Mouse (Mus musculus): ENCODE measurements around the gene Pou2f1.
A peak's percentile ranks its signal among the peaks of the same experiment; 100 is the strongest.
"Not testable (repeated sequence)": the region's sequence is repeated elsewhere in the genome, so short reads cannot be mapped to it uniquely, and the experiment has no call there.

The Pou2f1 gene

DNA sequence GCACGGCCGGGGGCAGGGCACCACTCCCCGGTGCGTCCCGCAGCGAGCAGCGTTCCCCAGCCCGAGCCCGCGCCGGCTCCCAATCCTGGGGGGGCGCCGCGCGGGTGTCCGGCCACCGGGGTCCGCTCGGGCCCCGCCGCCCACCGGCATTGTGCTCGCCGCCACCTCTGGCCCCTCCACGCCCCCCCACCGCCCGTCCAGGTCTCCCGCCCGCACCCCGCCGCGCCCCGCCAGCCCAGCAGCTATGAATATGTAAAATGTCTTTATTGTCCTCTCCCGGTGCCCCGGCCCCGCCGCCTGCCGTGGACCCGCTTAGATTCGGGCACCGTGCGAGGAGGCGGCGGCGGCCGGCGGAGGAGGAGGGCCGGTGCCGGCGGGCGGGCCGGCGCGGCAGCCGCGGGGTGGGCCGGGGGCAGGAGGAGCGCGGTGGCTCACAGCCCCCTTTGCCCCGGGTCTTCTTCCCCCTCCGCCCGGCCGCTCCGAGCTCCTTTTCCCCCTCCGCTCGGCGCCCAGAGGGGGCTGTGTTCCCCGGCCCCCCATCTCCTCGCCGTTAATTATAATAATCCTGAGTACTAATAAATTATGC, 481 bp downstream of the Pou2f1 start:
- no peak for DNase-seq

- peak; percentile 48 for DNase-seq
Observed at GRCm38 (mm10) chr1:166001121-166001903, 1.2 kb downstream of the Pou2f1 start.

- DNase-seq = no peak
Observed at GRCm38 (mm10) chr1:166000601-166001120, 1.8 kb downstream of the Pou2f1 start.

GRCm38 (mm10) chr1:165999709-166000108, 2.8 kb downstream of the Pou2f1 start:
- DNase-seq = no peak

GRCm38 (mm10) chr1:165995661-165996055, 6.8 kb downstream of the Pou2f1 start:
- DNase-seq = no peak

DNA sequence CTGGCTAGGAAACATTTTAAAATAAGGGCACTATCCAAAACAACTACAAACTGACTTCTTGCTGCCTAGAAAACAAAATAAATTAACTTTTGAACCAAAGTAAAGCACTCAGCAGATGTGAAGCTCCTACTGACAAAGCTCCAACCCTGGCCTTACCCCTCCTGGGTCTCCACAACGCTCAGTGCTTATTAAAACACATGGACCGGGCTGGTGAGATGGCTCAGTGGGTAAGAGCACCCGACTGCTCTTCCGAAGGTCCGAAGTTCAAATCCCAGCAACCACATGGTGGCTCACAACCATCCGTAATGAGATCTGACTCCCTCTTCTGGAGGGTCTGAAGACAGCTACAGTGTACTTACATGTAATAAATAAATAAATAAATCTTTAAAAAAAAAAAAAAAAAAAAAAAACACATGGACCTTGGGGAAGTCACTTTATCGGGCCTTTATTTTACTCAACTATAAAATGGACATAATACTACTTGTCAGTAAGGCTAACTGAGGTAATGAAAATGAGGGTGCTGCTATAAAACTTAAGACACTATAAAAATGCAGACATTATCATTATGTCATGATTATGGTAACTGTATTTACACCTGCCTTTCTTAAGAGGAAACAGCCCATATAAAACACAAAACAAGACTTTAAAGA, 7.3 kb downstream of the Pou2f1 start:
- not testable (repeated sequence) for DNase-seq

DNA sequence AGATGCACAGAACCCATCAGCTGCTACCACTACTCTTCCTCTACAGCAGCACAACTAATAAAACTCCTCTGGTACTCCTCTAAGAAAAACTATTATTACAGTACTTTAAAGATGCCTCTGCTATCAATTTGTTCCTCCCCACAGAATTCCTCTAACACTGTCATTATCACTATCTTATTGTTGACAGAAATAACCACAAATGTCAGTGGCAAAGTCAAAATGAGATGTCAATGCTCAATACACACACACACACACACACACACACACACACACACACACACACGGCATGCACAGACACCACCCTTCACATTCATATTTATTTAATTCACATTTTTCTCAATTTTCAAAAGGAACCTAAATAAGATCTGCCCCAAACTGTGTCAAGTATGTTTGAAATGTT, 8.2 kb downstream of the Pou2f1 start:
- no peak for DNase-seq

GRCm38 (mm10) chr1:165993270-165994156, 9.0 kb downstream of the Pou2f1 start:
- DNase-seq = no peak

DNA sequence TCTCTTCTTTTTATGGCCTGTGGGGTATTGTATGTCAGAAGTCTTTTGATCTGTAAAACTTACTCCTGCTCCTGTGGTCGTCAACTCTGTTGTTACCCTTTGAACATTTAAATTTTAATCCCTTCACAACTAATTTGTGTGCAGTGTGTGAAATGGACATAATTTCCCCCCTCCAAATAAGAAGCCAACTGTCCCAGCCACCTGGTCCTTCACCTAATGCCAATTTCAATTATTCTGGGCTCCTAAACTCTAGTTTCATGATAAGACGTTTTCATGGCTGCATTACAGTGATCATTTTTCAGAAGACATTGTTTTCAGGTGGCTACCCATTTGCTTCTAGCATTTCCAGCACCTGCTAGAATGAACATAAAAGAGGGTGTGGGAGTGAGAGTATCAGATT, 13.9 kb downstream of the Pou2f1 start:
- DNase-seq = no peak

DNA sequence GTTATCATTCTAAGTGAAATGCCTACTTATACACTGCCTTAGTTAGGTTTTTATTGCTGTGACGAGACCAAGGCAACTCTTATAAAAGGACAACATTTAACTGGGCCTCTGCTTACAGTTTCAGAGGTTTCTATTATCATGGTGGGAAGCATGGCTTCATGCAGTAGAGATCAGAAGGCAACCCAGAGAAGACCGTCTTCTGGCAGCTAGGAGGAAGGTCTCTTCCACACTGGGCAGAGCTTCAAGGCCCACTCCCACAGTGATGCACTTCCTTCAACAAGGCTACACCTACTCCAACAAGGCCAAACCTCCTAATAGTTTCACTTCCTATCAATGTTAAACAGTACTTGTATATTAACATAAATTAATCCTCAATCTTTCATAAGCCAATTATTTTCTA, 14.4 kb downstream of the Pou2f1 start:
- no peak for DNase-seq

DNA sequence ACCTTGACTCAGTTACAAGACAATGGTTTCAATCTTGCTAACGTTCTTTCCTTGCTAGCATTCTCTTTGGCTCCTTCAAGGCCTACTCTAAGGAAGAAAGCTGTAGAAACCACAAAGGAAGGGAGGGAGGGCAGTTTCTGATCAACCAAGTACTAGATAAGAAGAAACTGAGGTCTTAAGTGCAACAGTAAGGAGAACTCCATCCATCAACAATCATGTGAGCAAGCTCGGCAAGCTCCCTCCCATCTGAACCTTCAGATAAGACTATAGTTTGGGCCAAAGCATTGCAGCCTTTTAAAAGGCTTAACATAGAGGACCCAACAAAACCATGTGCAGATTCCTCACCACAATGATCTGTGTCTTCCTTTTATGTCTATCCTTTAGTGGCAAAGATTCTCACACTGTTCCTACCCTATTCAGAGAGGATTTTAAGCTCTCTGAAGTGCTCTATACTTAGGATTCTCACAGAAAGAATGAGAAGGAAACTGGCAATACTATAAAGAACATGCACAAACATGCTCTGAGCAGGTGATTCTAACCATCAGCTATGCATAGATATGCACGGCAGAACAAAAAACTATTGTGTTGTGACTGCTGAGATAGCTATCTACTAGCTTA, 16.6 kb downstream of the Pou2f1 start:
- no peak for DNase-seq

DNA sequence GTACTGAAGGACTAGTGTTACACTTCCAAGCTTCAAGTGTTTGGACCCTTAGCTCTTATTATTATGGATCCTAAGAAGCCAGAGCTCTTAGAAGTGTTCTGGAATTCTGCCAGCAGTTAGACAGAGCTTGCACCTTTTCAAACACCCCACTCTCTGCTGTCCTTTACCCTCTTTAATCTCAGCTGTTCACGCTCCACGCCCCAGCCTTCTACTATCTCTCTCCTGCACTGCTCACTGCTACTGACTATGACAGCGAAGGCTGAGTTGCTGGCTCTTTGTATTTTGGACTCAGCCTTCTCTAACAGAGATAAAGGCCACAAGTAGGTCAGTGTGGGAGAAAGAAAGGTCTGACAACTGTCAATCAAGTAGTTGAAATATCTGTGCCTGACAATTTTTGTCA, 17.3 kb downstream of the Pou2f1 start:
- no peak for DNase-seq

- no peak for DNase-seq
Observed at GRCm38 (mm10) chr1:165976672-165977448, 25.6 kb downstream of the Pou2f1 start.

- DNase-seq = no peak
Observed at GRCm38 (mm10) chr1:165969001-165969690, 33.3 kb downstream of the Pou2f1 start.

GRCm38 (mm10) chr1:165967027-165967654, 35.3 kb downstream of the Pou2f1 start:
- DNase-seq = peak; percentile 71

- DNase-seq = peak; percentile 57
Observed at GRCm38 (mm10) chr1:165966156-165966914, 36.1 kb downstream of the Pou2f1 start.

DNA sequence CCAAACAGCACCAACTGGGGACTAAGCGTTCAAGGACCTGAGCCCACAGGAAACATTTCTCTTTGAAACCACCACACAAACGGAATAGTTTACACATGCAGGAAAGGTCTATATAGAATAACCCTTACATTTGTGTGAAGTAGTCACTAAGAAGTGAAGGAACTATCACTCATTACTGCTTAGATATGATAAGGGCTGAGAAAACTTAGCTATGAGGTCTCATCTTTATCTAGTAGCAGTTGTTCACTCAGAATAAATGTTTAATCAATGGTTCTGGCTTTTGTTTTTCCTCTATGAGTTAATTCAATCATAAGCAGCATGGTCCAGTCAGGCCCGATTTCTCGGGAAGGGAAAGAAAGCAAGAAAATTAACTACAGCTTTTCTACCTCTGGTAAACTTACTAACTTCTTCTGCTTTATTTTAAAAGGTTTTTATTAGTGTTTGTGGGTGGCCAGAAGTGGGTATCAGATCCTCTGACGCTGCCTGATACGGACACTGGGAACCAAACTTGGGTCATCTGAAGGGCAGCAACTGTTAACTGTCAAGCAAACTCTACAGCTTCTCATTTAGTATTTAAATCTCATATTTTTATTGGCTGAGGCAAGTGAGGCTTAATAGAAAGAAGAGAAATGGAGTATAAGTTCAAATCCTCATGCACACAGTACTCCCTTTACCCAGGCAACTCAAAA, 40.7 kb downstream of the Pou2f1 start:
- no peak for DNase-seq

- no peak for DNase-seq
Observed at GRCm38 (mm10) chr1:165958159-165958558, 44.3 kb downstream of the Pou2f1 start.

- DNase-seq = peak; percentile 14
Observed at GRCm38 (mm10) chr1:165948214-165948813, 54.2 kb downstream of the Pou2f1 start.

Measured in embryo, embryonic 11 days (tissue).